Mouse (Mus musculus) neural tube, embryonic 13.5 days (tissue): ENCODE results near the gene Ralgapa2. TPM values are rescaled to one million over a fixed set of nuclear protein-coding genes. Genes with fewer than 3 reads are reported as not detected.

Experiments
- ATAC-seq: fragments of 200-750 bp; cut with Nextera tagmentation; 2 replicates; pipeline ENCODE4 v1.8.0; 2017; ENCODE audit warnings: low read depth, mild to moderate bottlenecking, moderate TSS enrichment, moderate library complexity
- H3K27ac ChIP-seq: fragments of 300-500 bp; sonication (generic); replicated peaks from 2 replicates; pipeline ENCODE4 v1.5.1; 2015; ENCODE audit warnings: moderate library complexity, mild to moderate bottlenecking, inconsistent platforms
- H3K27me3 ChIP-seq: fragments of 300-500 bp; sonication (generic); 2 replicates; pipeline ENCODE4 v1.6.1; 2015; ENCODE audit warnings: mild to moderate bottlenecking, inconsistent platforms
- H3K36me3 ChIP-seq: fragments of 300-500 bp; sonication (generic); 2 replicates; pipeline ENCODE4 v1.6.1; 2015; ENCODE audit warnings: mild to moderate bottlenecking, inconsistent platforms
- H3K4me1 ChIP-seq: fragments of 300-500 bp; sonication (generic); replicated peaks from 2 replicates; pipeline ENCODE4 v1.6.1; 2015; ENCODE audit warnings: inconsistent platforms
- H3K4me2 ChIP-seq: fragments of 300-500 bp; sonication (generic); 2 replicates; pipeline ENCODE4 v1.6.1; 2015; ENCODE audit warnings: inconsistent platforms, mild to moderate bottlenecking, moderate library complexity
- H3K4me3 ChIP-seq: fragments of 300-500 bp; sonication (generic); 2 replicates; pipeline ENCODE4 v1.5.1; 2015; ENCODE audit warnings: mild to moderate bottlenecking, inconsistent platforms
- H3K9ac ChIP-seq: fragments of 300-500 bp; sonication (generic); 2 replicates; pipeline ENCODE4 v1.6.1; 2015; ENCODE audit warnings: moderate library complexity, mild to moderate bottlenecking, inconsistent platforms
- H3K9me3 ChIP-seq: fragments of 300-500 bp; sonication (generic); 2 replicates; pipeline ENCODE4 v1.6.1; 2016; ENCODE audit warnings: inconsistent platforms
- WGBS: fragments of 180-500 bp; shearing (Covaris S2); methylation state at CpG from one replicate; pipeline ENCODE4 v1.1.7; 2015; 5-methylcytosine and 5-hydroxymethylcytosine counted together
- polyA plus RNA-seq: library from polyadenylated mRNA; unstranded; fragments of >200 nt; fragmentation: Nextera tagmentation; extraction: Ambion mirVana; gene quantifications from 2 replicates; pipeline ENCODE4 v1.2.1, GENCODE M21; 2015

The Ralgapa2 gene
- polyA plus RNA-seq, 1 experiment from 2014 or later = 9.3 TPM

GRCm38 (mm10) chr2:146366098-146366497 lies 146.0 kb downstream of the Ralgapa2 start:
- Histone ChIP-seq H3K27me3 (no peaks in the 10 kb centered on the region), H3K36me3 (no peaks in the 10 kb centered on the region), H3K4me1 (peaks cover 5% of the 10 kb centered on the region), H3K9me3 (no peaks in the 10 kb centered on the region), H3K27ac (no peak overlapping the region), H3K4me3 (no peak overlapping the region), H3K4me2 (no peak overlapping the region), H3K9ac (no peak overlapping the region)
- 39% methylated on average over 12 of the region's 12 CpGs for WGBS
- ATAC-seq = no peak

- WGBS = 64% methylated on average over 11 of the region's 11 CpGs
- Histone ChIP-seq H3K4me1 (peaks cover 5% of the 10 kb centered on the region), H3K9ac (no peak overlapping the region), H3K4me3 (no peak overlapping the region), H3K36me3 (no peaks in the 10 kb centered on the region), H3K27me3 (no peaks in the 10 kb centered on the region), H3K4me2 (no peak overlapping the region), H3K9me3 (no peaks in the 10 kb centered on the region), H3K27ac (no peak overlapping the region)
- ATAC-seq = 0 out of 2 replicates have a peak, but pooled peaks have one; percentile 47
Observed at GRCm38 (mm10) chr2:146365368-146365983, 146.7 kb downstream of the Ralgapa2 start.

GRCm38 (mm10) chr2:146363483-146363882 lies 148.7 kb downstream of the Ralgapa2 start:
- no peak overlapping the region for H3K4me2 ChIP-seq
- H3K9me3 ChIP-seq = no peaks in the 10 kb centered on the region
- no peak for ATAC-seq
- peaks cover 5% of the 10 kb centered on the region for H3K4me1 ChIP-seq
- no peak overlapping the region for H3K9ac ChIP-seq
- no peaks in the 10 kb centered on the region for H3K36me3 ChIP-seq
- H3K27me3 ChIP-seq = no peaks in the 10 kb centered on the region
- WGBS = 71% methylated on average over 2 of the region's 2 CpGs
- H3K4me3 ChIP-seq = no peak overlapping the region
- H3K27ac ChIP-seq = no peak overlapping the region

DNA sequence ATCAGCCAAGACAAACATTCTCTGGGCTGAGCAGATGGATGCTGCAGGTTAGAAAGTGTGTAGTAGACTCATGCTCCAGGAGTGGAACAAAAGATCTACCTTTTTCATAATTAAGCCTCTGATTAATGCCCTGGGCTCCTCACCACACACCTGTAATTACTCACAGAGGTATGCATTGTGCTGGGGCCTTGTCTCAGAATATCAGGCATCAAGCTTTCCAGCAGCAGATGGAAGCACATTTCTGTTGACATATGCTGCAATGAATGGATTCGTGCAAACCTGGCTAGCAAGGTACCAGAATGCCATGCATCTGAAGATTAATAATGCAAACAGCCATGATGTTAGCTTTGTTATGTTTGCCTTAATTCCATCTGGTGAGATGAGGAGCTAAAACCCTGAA lies 149.2 kb downstream of the Ralgapa2 start:
- WGBS = 82% methylated on average over 1 of the region's 1 CpGs
- ATAC-seq = no peak
- no peak overlapping the region for H3K9ac ChIP-seq

DNA sequence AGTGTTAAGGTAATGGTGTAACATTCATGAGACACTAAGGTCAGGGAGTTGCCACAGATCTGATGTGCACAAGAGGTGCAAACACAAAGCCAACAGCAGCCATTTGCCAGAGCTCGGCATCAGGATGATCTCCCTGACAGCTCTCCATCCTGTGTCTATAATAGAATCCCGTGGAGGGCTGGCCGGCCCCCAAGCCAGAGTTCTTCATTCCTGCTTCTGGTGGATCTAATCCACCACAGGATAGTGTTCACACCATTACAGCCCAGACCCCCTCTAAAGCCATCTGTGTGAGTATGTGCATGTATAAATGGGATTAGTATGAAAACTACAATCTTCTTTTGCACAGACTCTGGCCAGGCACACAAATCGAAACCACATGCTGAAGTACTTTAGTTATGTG lies 150.2 kb downstream of the Ralgapa2 start:
- Histone ChIP-seq H3K36me3 (no peaks in the 10 kb centered on the region), H3K4me2 (no peak overlapping the region), H3K27ac (no peak overlapping the region), H3K9me3 (no peaks in the 10 kb centered on the region), H3K9ac (no peak overlapping the region), H3K27me3 (no peaks in the 10 kb centered on the region), H3K4me3 (no peak overlapping the region), H3K4me1 (peaks cover 5% of the 10 kb centered on the region)
- ATAC-seq = no peak
- WGBS = 89% methylated on average over 4 of the region's 4 CpGs

More for the DNA sequence above, 149.2 kb downstream of the Ralgapa2 start:
- H3K9me3 ChIP-seq = no peaks in the 10 kb centered on the region
- no peak overlapping the region for H3K4me2 ChIP-seq
- no peaks in the 10 kb centered on the region for H3K27me3 ChIP-seq
- H3K36me3 ChIP-seq = no peaks in the 10 kb centered on the region
- H3K27ac ChIP-seq = 0 out of 2 replicates have a peak overlapping the region, but pooled peaks have one; percentile 3
- H3K4me1 ChIP-seq = peaks cover 5% of the 10 kb centered on the region
- no peak overlapping the region for H3K4me3 ChIP-seq

- H3K9ac ChIP-seq = no peak overlapping the region
- no peaks in the 10 kb centered on the region for H3K27me3 ChIP-seq
- ATAC-seq = no peak
- whole genome bisulfite sequencing = 88% methylated on average over 3 of the region's 3 CpGs
- no peaks in the 10 kb centered on the region for H3K9me3 ChIP-seq
- no peak overlapping the region for H3K4me2 ChIP-seq
- peaks cover 5% of the 10 kb centered on the region for H3K4me1 ChIP-seq
- H3K27ac ChIP-seq = no peak overlapping the region
- no peaks in the 10 kb centered on the region for H3K36me3 ChIP-seq
- no peak overlapping the region for H3K4me3 ChIP-seq
Observed at GRCm38 (mm10) chr2:146361076-146361475, 151.1 kb downstream of the Ralgapa2 start.

GRCm38 (mm10) chr2:146359676-146360075 lies 152.5 kb downstream of the Ralgapa2 start:
- no peak overlapping the region for H3K27ac ChIP-seq
- no peak overlapping the region for H3K9ac ChIP-seq
- H3K4me2 ChIP-seq = no peak overlapping the region
- H3K9me3 ChIP-seq = no peaks in the 10 kb centered on the region
- H3K36me3 ChIP-seq = no peaks in the 10 kb centered on the region
- no peak overlapping the region for H3K4me3 ChIP-seq
- H3K27me3 ChIP-seq = no peaks in the 10 kb centered on the region
- no peak for ATAC-seq
- H3K4me1 ChIP-seq = no peaks in the 10 kb centered on the region
- WGBS = 95% methylated on average over 2 of the region's 2 CpGs

- no peaks in the 10 kb centered on the region for H3K9me3 ChIP-seq
- H3K4me3 ChIP-seq = no peak overlapping the region
- ATAC-seq = no peak
- no peaks in the 10 kb centered on the region for H3K36me3 ChIP-seq
- WGBS = 82% methylated on average over 6 of the region's 6 CpGs
- H3K27me3 ChIP-seq = no peaks in the 10 kb centered on the region; the same call in 1 of the 2 replicates
- no peak overlapping the region for H3K27ac ChIP-seq
- no peak overlapping the region for H3K9ac ChIP-seq
- no peak overlapping the region for H3K4me2 ChIP-seq
- no peaks in the 10 kb centered on the region for H3K4me1 ChIP-seq
Observed at GRCm38 (mm10) chr2:146356524-146356923, 155.6 kb downstream of the Ralgapa2 start.

- ATAC-seq = no peak
- H3K9me3 ChIP-seq = no peaks in the 10 kb centered on the region
- peaks cover 16% of the 10 kb centered on the region; the same call in 1 of the 2 replicates for H3K4me1 ChIP-seq
- no peak overlapping the region for H3K9ac ChIP-seq
- 0 out of 2 replicates have a peak, but pooled peaks cover 4% of the 10 kb centered on the region for H3K36me3 ChIP-seq
- H3K27me3 ChIP-seq = no peaks in the 10 kb centered on the region; the same call in 1 of the 2 replicates
- H3K4me2 ChIP-seq = no peak overlapping the region
- H3K27ac ChIP-seq = no peak overlapping the region
- 89% methylated on average over 5 of the region's 5 CpGs for WGBS
- H3K4me3 ChIP-seq = no peak overlapping the region
Observed at GRCm38 (mm10) chr2:146350230-146350629, 161.9 kb downstream of the Ralgapa2 start.

- H3K27ac ChIP-seq = no peak overlapping the region; the same call in 1 of the 2 replicates
- H3K4me2 ChIP-seq = no peak overlapping the region
- ATAC-seq = peak; percentile 91
- peaks cover 17% of the 10 kb centered on the region; the same call in 1 of the 2 replicates for H3K36me3 ChIP-seq
- H3K4me1 ChIP-seq = peaks cover 16% of the 10 kb centered on the region; the same call in 1 of the 2 replicates
- H3K4me3 ChIP-seq = no peak overlapping the region
- WGBS = 19% methylated on average over 2 of the region's 2 CpGs
- no peaks in the 10 kb centered on the region for H3K9me3 ChIP-seq
- H3K27me3 ChIP-seq = no peaks in the 10 kb centered on the region; the same call in 1 of the 2 replicates
- no peak overlapping the region for H3K9ac ChIP-seq
Observed at GRCm38 (mm10) chr2:146347942-146348341, 164.2 kb downstream of the Ralgapa2 start.

- H3K27ac ChIP-seq = no peak overlapping the region
- H3K27me3 ChIP-seq = 0 out of 2 replicates have a peak, but pooled peaks cover 3% of the 10 kb centered on the region
- H3K9ac ChIP-seq = no peak overlapping the region
- no peaks in the 10 kb centered on the region for H3K9me3 ChIP-seq
- no peak for ATAC-seq
- H3K4me3 ChIP-seq = no peak overlapping the region
- WGBS = 97% methylated on average over 4 of the region's 4 CpGs
- H3K36me3 ChIP-seq = peaks cover 23% of the 10 kb centered on the region
- no peak overlapping the region for H3K4me2 ChIP-seq
- peaks cover 7% of the 10 kb centered on the region for H3K4me1 ChIP-seq
Observed at GRCm38 (mm10) chr2:146340090-146340489, 172.1 kb downstream of the Ralgapa2 start.

- Histone ChIP-seq H3K4me3 (no peak overlapping the region), H3K27ac (no peak overlapping the region), H3K4me2 (no peak overlapping the region), H3K9ac (no peak overlapping the region), H3K9me3 (no peaks in the 10 kb centered on the region), H3K27me3 (peaks cover 8% of the 10 kb centered on the region), H3K4me1 (peaks cover 9% of the 10 kb centered on the region), H3K36me3 (peaks cover 10% of the 10 kb centered on the region; the same call in 1 of the 2 replicates)
- WGBS = 79% methylated on average over 1 of the region's 1 CpGs
- ATAC-seq = no peak
Observed at GRCm38 (mm10) chr2:146337540-146337939, 174.6 kb downstream of the Ralgapa2 start.
